Mouse (Mus musculus) subcutaneous adipose tissue, adult 2 months (tissue): ENCODE measurements around the gene Gm20767. TPM values are rescaled to one million over a fixed set of nuclear protein-coding genes. Genes with fewer than 3 reads are reported as not detected.

Source experiments
- polyA plus RNA-seq: library from polyadenylated mRNA; depleted of rRNA; stranded (reverse); fragments of >200 nt; gene quantifications from 2 replicates; pipeline ENCODE4 v1.2.3, GENCODE M21; 2012; ENCODE audit warnings: low replicate concordance; rRNA removed

Gene Gm20767
- polyA plus RNA-seq: not detected in 2 replicates

GRCm38 (mm10) chr13:120139946-120140345, at the start of gene Gm20767:
Gene Gm20767 (plus strand): TSS chr13:120140246.

GRCm38 (mm10) chr13:120172133-120172532, 32.1 kb downstream of the Gm20767 start, which contains the start of gene Gm21818:
Gene Gm21818 (plus strand): TSS chr13:120172433.

Other genes starting within 250 kb of the Gm20767 start
- gene Tcstv1, start 245.5 kb upstream of the Gm20767 start, polyA plus RNA-seq: not detected in 2 replicates
- gene Gm21761, start 211.0 kb upstream of the Gm20767 start, polyA plus RNA-seq: not detected in 2 replicates
- gene B020031M17Rik, start 189.4 kb upstream of the Gm20767 start, polyA plus RNA-seq: not detected in 2 replicates
- not detected in 2 replicates for gene Gm36079, start 113.2 kb upstream of the Gm20767 start, polyA plus RNA-seq
- gene Gm21188, start 88.1 kb upstream of the Gm20767 start, polyA plus RNA-seq: 4.2 and 4.8 TPM in 2 replicates
- not detected in 2 replicates for gene Gm21818, start 32.2 kb downstream of the Gm20767 start, polyA plus RNA-seq
- gene Gm21762, start 75.7 kb downstream of the Gm20767 start, polyA plus RNA-seq: 0.51 TPM in 1 of 2 replicates, not detected in the other
- gene Gm21731, start 98.9 kb downstream of the Gm20767 start, polyA plus RNA-seq: not detected in 2 replicates
- not detected in 2 replicates for gene AF067061, start 122.9 kb downstream of the Gm20767 start, polyA plus RNA-seq
- gene BC147527, start 160.1 kb downstream of the Gm20767 start, polyA plus RNA-seq: 0.39 and 0.60 TPM in 2 replicates
- gene Tcstv3, start 176.6 kb downstream of the Gm20767 start, polyA plus RNA-seq: not detected in 2 replicates